Mouse (Mus musculus): ENCODE measurements around the gene Pip5k1c. TPM values are rescaled to one million over a fixed set of nuclear protein-coding genes. Genes with fewer than 3 reads are reported as not detected.
A peak's percentile ranks its signal among the peaks of the same experiment; 100 is the strongest.

Pip5k1c gene
- polyA plus RNA-seq, 1 experiment from 2014 or later, result 41.8 TPM

DNA sequence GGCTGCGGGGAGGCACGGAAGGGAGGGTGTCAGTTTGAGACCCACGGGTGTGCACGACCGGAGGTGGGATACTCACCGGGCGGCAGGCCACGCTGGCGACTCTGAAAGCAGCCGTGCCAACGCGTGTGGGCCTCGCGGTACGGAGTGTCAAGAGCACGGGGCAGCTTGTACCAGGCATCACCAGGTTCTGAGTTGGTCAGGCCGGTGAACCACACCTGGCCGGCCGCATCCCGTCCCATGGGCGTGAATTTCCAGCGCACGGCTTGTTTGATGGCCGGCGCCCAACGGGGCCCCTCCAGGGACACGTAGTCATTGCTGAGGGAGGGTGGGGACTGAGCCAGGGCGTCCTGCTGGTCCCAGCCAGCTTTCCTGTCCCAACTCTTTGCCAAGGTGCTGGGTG, 71.9 kb downstream of the Pip5k1c start:
- Histone ChIP-seq H3K9me3 (replicated peaks; ENCODE audit: control insufficient read depth, low read length) (no peaks in the 10 kb centered on the region), H3K36me3 (ENCODE audit: control insufficient read depth, insufficient read depth, low read length) (peaks cover 27% of the 10 kb centered on the region), H3K4me3 (replicated peaks; ENCODE audit: low read length) (peak overlapping the region; percentile 37), H3K27me3 (ENCODE audit: control insufficient read depth, insufficient read depth, low read length) (peaks cover 10% of the 10 kb centered on the region; the same call in 1 of the 2 replicates), H3K27ac (ENCODE audit: low read length) (0 out of 2 replicates have a peak overlapping the region, but pooled peaks have one; percentile 31), H3K4me1 (ENCODE audit: control insufficient read depth, insufficient read depth, low read length) (peaks cover 52% of the 10 kb centered on the region), H3K4me2 (ENCODE audit: low read depth, low read length) (peak overlapping the region; percentile 61), H3K9ac (ENCODE audit: low read length) (peak overlapping the region; percentile 65)
- 15% methylated on average over 28 of the region's 28 CpGs for WGBS
- ATAC-seq (ENCODE audit: insufficient read depth, low FRiP score), result peak; percentile 4; the same call in 1 of the 2 replicates

DNA sequence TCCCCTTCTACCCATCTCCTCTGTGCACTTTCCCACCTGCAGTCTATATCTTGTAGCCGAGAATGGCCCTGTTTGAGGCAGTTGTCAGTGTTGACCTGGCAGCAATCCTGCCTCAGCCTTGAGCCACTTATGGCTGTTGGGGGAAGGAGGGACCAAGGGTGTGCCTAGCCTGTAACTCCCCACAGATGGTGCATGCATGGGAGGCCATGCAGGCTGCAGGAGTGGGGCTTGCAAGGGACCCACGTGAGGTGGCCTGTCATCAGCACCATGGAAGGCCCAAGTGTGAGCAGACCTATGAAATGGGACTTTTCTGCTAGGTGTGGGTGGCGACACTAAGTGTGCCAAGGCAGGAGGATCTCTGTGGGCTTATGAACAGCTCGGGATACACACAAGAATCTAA, 72.3 kb downstream of the Pip5k1c start:
- Histone ChIP-seq H3K4me2 (ENCODE audit: low read depth, low read length) (no peak overlapping the region), H3K36me3 (ENCODE audit: control insufficient read depth, insufficient read depth, low read length) (peaks cover 27% of the 10 kb centered on the region), H3K4me1 (ENCODE audit: control insufficient read depth, insufficient read depth, low read length) (peaks cover 52% of the 10 kb centered on the region), H3K9ac (ENCODE audit: low read length) (no peak overlapping the region), H3K27me3 (ENCODE audit: control insufficient read depth, insufficient read depth, low read length) (peaks cover 10% of the 10 kb centered on the region; the same call in 1 of the 2 replicates), H3K27ac (ENCODE audit: low read length) (peak overlapping the region; percentile 31; the same call in 1 of the 2 replicates), H3K9me3 (replicated peaks; ENCODE audit: control insufficient read depth, low read length) (no peaks in the 10 kb centered on the region), H3K4me3 (replicated peaks; ENCODE audit: low read length) (no peak overlapping the region)
- ATAC-seq (ENCODE audit: insufficient read depth, low FRiP score), result no peak
- 43% methylated on average over 4 of the region's 4 CpGs for WGBS

DNA sequence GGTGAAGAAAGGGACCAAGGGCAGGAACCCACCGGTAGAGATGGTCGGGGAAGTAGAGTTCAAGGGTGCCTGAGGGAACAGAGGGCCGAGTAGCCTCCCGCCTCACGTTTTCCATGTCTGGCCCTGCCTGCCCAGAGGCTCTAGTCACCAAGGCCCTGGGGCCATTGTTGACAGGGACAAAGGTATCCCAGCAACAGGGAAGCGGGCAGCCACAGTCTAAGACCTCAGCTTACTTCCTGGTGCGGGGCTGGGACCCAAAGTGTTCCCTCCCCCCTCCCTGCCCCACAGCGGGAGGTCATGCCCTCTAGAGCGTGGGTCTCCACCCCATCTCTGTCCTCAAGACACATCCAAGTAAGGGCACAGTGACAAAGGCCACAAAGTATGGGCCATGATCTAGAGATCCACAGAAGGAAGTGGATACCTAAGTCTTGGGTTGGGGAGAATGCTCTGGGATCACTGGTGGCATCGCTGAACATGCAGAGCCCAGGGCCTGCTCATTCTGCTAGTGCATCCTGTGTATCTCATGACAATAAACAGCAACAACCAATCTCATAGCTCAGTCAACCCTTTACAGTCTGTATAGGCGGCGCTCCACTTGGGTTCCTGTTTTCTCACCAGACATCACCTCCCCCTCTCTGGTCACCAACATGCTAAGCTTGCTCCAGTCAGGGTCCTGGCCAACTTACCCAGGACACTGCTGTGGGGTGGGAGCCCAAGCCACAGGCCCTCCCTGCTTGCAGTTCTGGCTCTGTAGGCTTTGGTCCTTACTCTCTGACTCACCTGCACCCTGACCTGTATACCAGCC, 73.1 kb downstream of the Pip5k1c start, which contains the start of gene 4930404N11Rik:
TSS of gene 4930404N11Rik (minus strand) at position 145 of the 805 bp plus-strand sequence.
- H3K9ac ChIP-seq (ENCODE audit: low read length), result peak within 1 kb of the TSS; percentile 65
- H3K36me3 ChIP-seq (ENCODE audit: control insufficient read depth, insufficient read depth, low read length), result peaks cover 35% of the 10 kb centered on the region
- peak within 1 kb of the TSS; percentile 31 for H3K27ac ChIP-seq (ENCODE audit: low read length)
- WGBS, result 32% methylated on average over 12 of the region's 12 CpGs
- H3K4me2 ChIP-seq (ENCODE audit: low read depth, low read length), result peak within 1 kb of the TSS; percentile 61
- peaks cover 48% of the 10 kb centered on the region for H3K4me1 ChIP-seq (ENCODE audit: control insufficient read depth, insufficient read depth, low read length)
- peaks cover 10% of the 10 kb centered on the region; the same call in 1 of the 2 replicates for H3K27me3 ChIP-seq (ENCODE audit: control insufficient read depth, insufficient read depth, low read length)
- H3K4me3 ChIP-seq (replicated peaks; ENCODE audit: low read length), result peak within 1 kb of the TSS; percentile 37
- ATAC-seq (ENCODE audit: insufficient read depth, low FRiP score), result peak; percentile 15; the same call in 1 of the 2 replicates
- H3K9me3 ChIP-seq (replicated peaks; ENCODE audit: control insufficient read depth, low read length), result no peaks in the 10 kb centered on the region

GRCm38 (mm10) chr10:81366477-81367206, 73.9 kb downstream of the Pip5k1c start:
- 73% methylated on average over 6 of the region's 6 CpGs for WGBS
- Histone ChIP-seq H3K4me3 (replicated peaks; ENCODE audit: low read length) (no peak overlapping the region), H3K27ac (ENCODE audit: low read length) (peak overlapping the region; percentile 31), H3K4me1 (ENCODE audit: control insufficient read depth, insufficient read depth, low read length) (peaks cover 41% of the 10 kb centered on the region), H3K9ac (ENCODE audit: low read length) (no peak overlapping the region), H3K36me3 (ENCODE audit: control insufficient read depth, insufficient read depth, low read length) (peaks cover 40% of the 10 kb centered on the region), H3K4me2 (ENCODE audit: low read depth, low read length) (no peak overlapping the region), H3K27me3 (ENCODE audit: control insufficient read depth, insufficient read depth, low read length) (peaks cover 10% of the 10 kb centered on the region; the same call in 1 of the 2 replicates), H3K9me3 (replicated peaks; ENCODE audit: control insufficient read depth, low read length) (no peaks in the 10 kb centered on the region)
- no peak for ATAC-seq (ENCODE audit: insufficient read depth, low FRiP score)

GRCm38 (mm10) chr10:81367207-81367495, 74.4 kb downstream of the Pip5k1c start:
- Histone ChIP-seq H3K27ac (ENCODE audit: low read length) (no peak overlapping the region), H3K4me3 (replicated peaks; ENCODE audit: low read length) (no peak overlapping the region), H3K36me3 (ENCODE audit: control insufficient read depth, insufficient read depth, low read length) (peaks cover 42% of the 10 kb centered on the region), H3K27me3 (ENCODE audit: control insufficient read depth, insufficient read depth, low read length) (peaks cover 10% of the 10 kb centered on the region; the same call in 1 of the 2 replicates), H3K9me3 (replicated peaks; ENCODE audit: control insufficient read depth, low read length) (no peaks in the 10 kb centered on the region), H3K4me2 (ENCODE audit: low read depth, low read length) (no peak overlapping the region), H3K9ac (ENCODE audit: low read length) (no peak overlapping the region), H3K4me1 (ENCODE audit: control insufficient read depth, insufficient read depth, low read length) (peaks cover 36% of the 10 kb centered on the region)
- 92% methylated on average over 6 of the region's 6 CpGs for WGBS
- no peak for ATAC-seq (ENCODE audit: insufficient read depth, low FRiP score)

Small RNAs within 50 kb of the gene (microRNA-seq; reads per million reads assigned to microRNA genes)
- gene Mir3057, result 6.8 reads per million, percentile 28 among the genes with 10 or more reads in this experiment

Other genes starting within 250 kb of the Pip5k1c start
- gene Sgta, start 232.8 kb upstream of the Pip5k1c start, polyA plus RNA-seq (2015; fragmentation: Nextera tagmentation; extraction: Ambion mirVana), result 163 and 167 TPM in 2 replicates
- gene Thop1, start 222.9 kb upstream of the Pip5k1c start, polyA plus RNA-seq (2015; fragmentation: Nextera tagmentation; extraction: Ambion mirVana), result 55.4 and 64.4 TPM in 2 replicates
- gene Creb3l3, start 194.1 kb upstream of the Pip5k1c start, polyA plus RNA-seq (2015; fragmentation: Nextera tagmentation; extraction: Ambion mirVana), result 14.5 and 18.9 TPM in 2 replicates
- gene Map2k2, start 187.0 kb upstream of the Pip5k1c start, polyA plus RNA-seq (2015; fragmentation: Nextera tagmentation; extraction: Ambion mirVana), result 143 and 145 TPM in 2 replicates
- 36.6 and 47.4 TPM in 2 replicates for gene Zbtb7a, start 157.7 kb upstream of the Pip5k1c start, polyA plus RNA-seq (2015; fragmentation: Nextera tagmentation; extraction: Ambion mirVana)
- gene Pias4, start 125.0 kb upstream of the Pip5k1c start, polyA plus RNA-seq (2015; fragmentation: Nextera tagmentation; extraction: Ambion mirVana), result 34.8 and 35.8 TPM in 2 replicates
- 533 and 575 TPM in 2 replicates for gene Eef2, start 116.3 kb upstream of the Pip5k1c start, polyA plus RNA-seq (2015; fragmentation: Nextera tagmentation; extraction: Ambion mirVana)
- 30.5 and 32.4 TPM in 2 replicates for gene Dapk3, start 110.0 kb upstream of the Pip5k1c start, polyA plus RNA-seq (2015; fragmentation: Nextera tagmentation; extraction: Ambion mirVana)
- gene 4930442H23Rik, start 109.1 kb upstream of the Pip5k1c start, polyA plus RNA-seq (2015; fragmentation: Nextera tagmentation; extraction: Ambion mirVana), result not detected in 2 replicates
- 0.57 TPM in 1 of 2 replicates, not detected in the other for gene Nmrk2, start 90.9 kb upstream of the Pip5k1c start, polyA plus RNA-seq (2015; fragmentation: Nextera tagmentation; extraction: Ambion mirVana)
- gene Atcay, start 62.1 kb upstream of the Pip5k1c start, polyA plus RNA-seq (2015; fragmentation: Nextera tagmentation; extraction: Ambion mirVana), result 1.5 TPM in 2 replicates
- 5.3 and 5.9 TPM in 2 replicates for gene Zfr2, start 59.8 kb upstream of the Pip5k1c start, polyA plus RNA-seq (2015; fragmentation: Nextera tagmentation; extraction: Ambion mirVana)
- 3.6 and 4.2 TPM in 2 replicates for gene Matk, start 40.0 kb upstream of the Pip5k1c start, polyA plus RNA-seq (2015; fragmentation: Nextera tagmentation; extraction: Ambion mirVana)
- 197 and 220 TPM in 2 replicates for gene Mrpl54, start 26.0 kb upstream of the Pip5k1c start, polyA plus RNA-seq (2015; fragmentation: Nextera tagmentation; extraction: Ambion mirVana)
- gene Apba3, start 26.0 kb upstream of the Pip5k1c start, polyA plus RNA-seq (2015; fragmentation: Nextera tagmentation; extraction: Ambion mirVana), result 61.6 and 66.9 TPM in 2 replicates
- 29.1 and 35.7 TPM in 2 replicates for gene Tjp3, start 1.4 kb upstream of the Pip5k1c start, polyA plus RNA-seq (2015; fragmentation: Nextera tagmentation; extraction: Ambion mirVana)
- 22.4 and 26.7 TPM in 2 replicates for gene Cactin, start 28.1 kb downstream of the Pip5k1c start, polyA plus RNA-seq (2015; fragmentation: Nextera tagmentation; extraction: Ambion mirVana)
- gene Tbxa2r, start 35.8 kb downstream of the Pip5k1c start, polyA plus RNA-seq (2015; fragmentation: Nextera tagmentation; extraction: Ambion mirVana), result 28.1 and 31.5 TPM in 2 replicates
- gene Gipc3, start 50.3 kb downstream of the Pip5k1c start, polyA plus RNA-seq (2015; fragmentation: Nextera tagmentation; extraction: Ambion mirVana), result 0.05 TPM in 1 of 2 replicates, not detected in the other
- gene Hmg20b, start 57.5 kb downstream of the Pip5k1c start, polyA plus RNA-seq (2015; fragmentation: Nextera tagmentation; extraction: Ambion mirVana), result 67.7 and 70.2 TPM in 2 replicates
- gene Mfsd12, start 64.5 kb downstream of the Pip5k1c start, polyA plus RNA-seq (2015; fragmentation: Nextera tagmentation; extraction: Ambion mirVana), result 7.3 and 8.6 TPM in 2 replicates
- gene 4930404N11Rik, start 72.9 kb downstream of the Pip5k1c start, polyA plus RNA-seq (2015; fragmentation: Nextera tagmentation; extraction: Ambion mirVana), result 2.9 and 3.0 TPM in 2 replicates
- gene Fzr1, start 85.6 kb downstream of the Pip5k1c start, polyA plus RNA-seq (2015; fragmentation: Nextera tagmentation; extraction: Ambion mirVana), result 69.2 and 79.0 TPM in 2 replicates
- 77.4 and 79.6 TPM in 2 replicates for gene Dohh, start 91.5 kb downstream of the Pip5k1c start, polyA plus RNA-seq (2015; fragmentation: Nextera tagmentation; extraction: Ambion mirVana)
- gene Gm48551, start 91.5 kb downstream of the Pip5k1c start, polyA plus RNA-seq (2015; fragmentation: Nextera tagmentation; extraction: Ambion mirVana), result 3.0 and 3.8 TPM in 2 replicates
- 1.3 and 1.5 TPM in 2 replicates for gene Gm48552, start 96.0 kb downstream of the Pip5k1c start, polyA plus RNA-seq (2015; fragmentation: Nextera tagmentation; extraction: Ambion mirVana)
- gene Smim24, start 100.1 kb downstream of the Pip5k1c start, polyA plus RNA-seq (2015; fragmentation: Nextera tagmentation; extraction: Ambion mirVana), result 61.8 and 65.3 TPM in 2 replicates
- gene Nfic, start 162.7 kb downstream of the Pip5k1c start, polyA plus RNA-seq (2015; fragmentation: Nextera tagmentation; extraction: Ambion mirVana), result 74.8 and 82.5 TPM in 2 replicates
- 1.3 and 1.5 TPM in 2 replicates for gene Celf5, start 189.7 kb downstream of the Pip5k1c start, polyA plus RNA-seq (2015; fragmentation: Nextera tagmentation; extraction: Ambion mirVana)
- 88.4 and 96.7 TPM in 2 replicates for gene Ncln, start 203.4 kb downstream of the Pip5k1c start, polyA plus RNA-seq (2015; fragmentation: Nextera tagmentation; extraction: Ambion mirVana)
- gene S1pr4, start 207.2 kb downstream of the Pip5k1c start, polyA plus RNA-seq (2015; fragmentation: Nextera tagmentation; extraction: Ambion mirVana), result 1.2 TPM in 2 replicates
- gene Gna15, start 231.3 kb downstream of the Pip5k1c start, polyA plus RNA-seq (2015; fragmentation: Nextera tagmentation; extraction: Ambion mirVana), result 9.0 and 11.0 TPM in 2 replicates